Mouse (Mus musculus) C2C12 (cell line): Measurements from ENCODE around the gene Ptpra. TPM values are rescaled to one million over a fixed set of nuclear protein-coding genes. Genes with fewer than 3 reads are reported as not detected.

Experiments used
- H3K27me3 ChIP-seq: one replicate; pipeline ENCODE4 v1.6.1; 2011; ENCODE audit not compliant: control insufficient read depth, insufficient read depth, insufficient read length
- H3K36me3 ChIP-seq: one replicate; pipeline ENCODE4 v1.6.1; 2011; ENCODE audit not compliant: control insufficient read depth, insufficient read depth
- H3K4me3 ChIP-seq: one replicate; pipeline ENCODE4 v1.5.1; 2011; ENCODE audit warnings: mild to moderate bottlenecking, control low read depth; ENCODE audit not compliant: poor library complexity, insufficient read depth, severe bottlenecking
- H3K79me2 ChIP-seq: one replicate; pipeline ENCODE4 v1.6.1; 2011; ENCODE audit not compliant: control insufficient read depth, insufficient read depth
- H3K79me3 ChIP-seq: one replicate; pipeline ENCODE4 v1.6.1; 2011; ENCODE audit warnings: low read depth, control low read depth
- H3ac ChIP-seq: one replicate; pipeline ENCODE3; 2011; ENCODE audit warnings: low read depth; ENCODE audit not compliant: control insufficient read depth, insufficient read length
- CEBPB ChIP-seq: IDR thresholded peaks from one replicate; pipeline ENCODE4 v1.6.1; 2011; ENCODE audit warnings: low read depth, mild to moderate bottlenecking, control low read depth, moderate library complexity
- CTCF ChIP-seq: IDR thresholded peaks from one replicate; pipeline ENCODE4 v1.5.1; 2011; ENCODE audit not compliant: control insufficient read depth, insufficient read depth, insufficient read length
- FOSL1 ChIP-seq: IDR thresholded peaks from one replicate; pipeline ENCODE4 v1.8.0; 2011; ENCODE audit warnings: mild to moderate bottlenecking, low read length; ENCODE audit not compliant: poor library complexity, insufficient read depth, severe bottlenecking
- MAX ChIP-seq: IDR thresholded peaks from one replicate; pipeline ENCODE4 v1.6.1; 2011; ENCODE audit warnings: mild to moderate bottlenecking, control low read depth
- MYOD1 ChIP-seq: IDR thresholded peaks from one replicate; pipeline ENCODE4 v1.6.1; 2011; ENCODE audit warnings: low read depth; ENCODE audit not compliant: control insufficient read depth, insufficient read length
- MYOG ChIP-seq: IDR thresholded peaks from one replicate; pipeline ENCODE4 v1.6.1; 2011; ENCODE audit not compliant: control insufficient read depth, insufficient read length; ENCODE audit errors: extremely low read depth
- USF1 ChIP-seq: IDR thresholded peaks from one replicate; pipeline ENCODE4 v1.6.1; 2011; ENCODE audit warnings: low read depth, mild to moderate bottlenecking, control low read depth, moderate library complexity
- microRNA-seq: library from miRNA; unstranded; fragments of <30 nt; microRNA quantifications from one replicate; pipeline ENCODE4, GENCODE M21; 2019; ENCODE audit warnings: borderline microRNAs expressed
- polyA plus RNA-seq: library from polyadenylated mRNA; unstranded; fragments of >200 nt; fragmentation: generic; extraction: Trizol; gene quantifications from one replicate; pipeline ENCODE4 v1.2.1, GENCODE M21; 2012; ENCODE audit warnings: missing spikeins

Gene Ptpra
- polyA plus RNA-seq, 1 experiment, result 31.6 TPM

- no peak overlapping the region for H3K4me3 ChIP-seq
- H3K27me3 ChIP-seq, result no peaks in the 10 kb centered on the region
- no peak for TF ChIP-seq CEBPB
- H3K36me3 ChIP-seq, result peaks cover 43% of the 10 kb centered on the region
- H3K79me2 ChIP-seq, result no peaks in the 10 kb centered on the region
- no peak overlapping the region for H3ac ChIP-seq
- H3K79me3 ChIP-seq, result no peaks in the 10 kb centered on the region
Measured at GRCm38 (mm10) chr2:130595596-130595995, 145.5 kb downstream of the Ptpra start.

GRCm38 (mm10) chr2:130597601-130598010 lies 147.5 kb downstream of the Ptpra start:
- no peak for TF ChIP-seq CEBPB
- TF ChIP-seq USF1, result no peak
- TF ChIP-seq MYOG, result no peak
- TF ChIP-seq FOSL1, result no peak
- TF ChIP-seq MYOD1, result no peak
- no peak for TF ChIP-seq MAX
- no peak for TF ChIP-seq CTCF
- no peak overlapping the region for H3K4me3 ChIP-seq
- no peaks in the 10 kb centered on the region for H3K27me3 ChIP-seq
- H3K36me3 ChIP-seq, result peaks cover 50% of the 10 kb centered on the region
- H3K79me3 ChIP-seq, result no peaks in the 10 kb centered on the region
- H3K79me2 ChIP-seq, result no peaks in the 10 kb centered on the region
- H3ac ChIP-seq, result no peak overlapping the region

- TF ChIP-seq MYOD1 (no peak), MAX (no peak), FOSL1 (no peak), CEBPB (no peak), USF1 (no peak), MYOG (no peak), CTCF (no peak)
Measured at GRCm38 (mm10) chr2:130598399-130598798, 148.3 kb downstream of the Ptpra start.

GRCm38 (mm10) chr2:130602195-130602594 lies 152.1 kb downstream of the Ptpra start:
- H3ac ChIP-seq, result no peak overlapping the region
- H3K79me3 ChIP-seq, result no peaks in the 10 kb centered on the region
- H3K79me2 ChIP-seq, result no peaks in the 10 kb centered on the region
- H3K4me3 ChIP-seq, result no peak overlapping the region
- TF ChIP-seq USF1, result no peak
- TF ChIP-seq FOSL1, result no peak
- H3K36me3 ChIP-seq, result peaks cover 45% of the 10 kb centered on the region
- H3K27me3 ChIP-seq, result no peaks in the 10 kb centered on the region

More at GRCm38 (mm10) chr2:130598399-130598798, 148.3 kb downstream of the Ptpra start:
- no peak overlapping the region for H3K4me3 ChIP-seq
- H3K36me3 ChIP-seq, result peaks cover 57% of the 10 kb centered on the region
- H3ac ChIP-seq, result no peak overlapping the region
- H3K79me2 ChIP-seq, result no peaks in the 10 kb centered on the region
- no peaks in the 10 kb centered on the region for H3K27me3 ChIP-seq
- no peaks in the 10 kb centered on the region for H3K79me3 ChIP-seq

Small RNA genes lying within 50 kb of the gene (microRNA-seq; reads per million reads assigned to microRNA genes)
- gene Gm23876, result not detected

Other genes starting within 250 kb of the Ptpra start
- 293 TPM for gene Nop56, start 175.8 kb upstream of the Ptpra start, polyA plus RNA-seq
- gene Idh3b, start 165.7 kb upstream of the Ptpra start, polyA plus RNA-seq, result 144 TPM
- gene Ebf4, start 155.1 kb upstream of the Ptpra start, polyA plus RNA-seq, result 0.07 TPM
- 0.20 TPM for gene Cpxm1, start 52.7 kb upstream of the Ptpra start, polyA plus RNA-seq
- gene Gm28372, start 45.0 kb upstream of the Ptpra start, polyA plus RNA-seq, result not detected
- gene 1700020A23Rik, start 45.0 kb upstream of the Ptpra start, polyA plus RNA-seq, result not detected
- 0.02 TPM for gene Tmem239, start 43.8 kb upstream of the Ptpra start, polyA plus RNA-seq
- 44.0 TPM for gene Vps16, start 25.9 kb upstream of the Ptpra start, polyA plus RNA-seq
- gene Pced1a, start 25.6 kb upstream of the Ptpra start, polyA plus RNA-seq, result 15.4 TPM
- gene Mrps26, start 113.5 kb downstream of the Ptpra start, polyA plus RNA-seq, result 102 TPM
- not detected for gene Oxt, start 125.9 kb downstream of the Ptpra start, polyA plus RNA-seq
- gene Avp, start 132.3 kb downstream of the Ptpra start, polyA plus RNA-seq, result not detected
- gene Fastkd5, start 179.7 kb downstream of the Ptpra start, polyA plus RNA-seq, result 6.9 TPM
- gene Ubox5, start 179.8 kb downstream of the Ptpra start, polyA plus RNA-seq, result 5.2 TPM
- 4.7 TPM for gene Lzts3, start 192.5 kb downstream of the Ptpra start, polyA plus RNA-seq
- 80.4 TPM for gene Ddrgk1, start 214.4 kb downstream of the Ptpra start, polyA plus RNA-seq
- gene Itpa, start 217.3 kb downstream of the Ptpra start, polyA plus RNA-seq, result 95.9 TPM
- gene Slc4a11, start 247.2 kb downstream of the Ptpra start, polyA plus RNA-seq, result 1.9 TPM